Mouse (Mus musculus): ENCODE measurements at regions not wholly inside any gene's neighbourhood (a gene's known extent, or its start where the extent isn't known, plus 50 kb on each side); places are given as distances from the start of the nearest gene placed in this dataset.

DNA sequence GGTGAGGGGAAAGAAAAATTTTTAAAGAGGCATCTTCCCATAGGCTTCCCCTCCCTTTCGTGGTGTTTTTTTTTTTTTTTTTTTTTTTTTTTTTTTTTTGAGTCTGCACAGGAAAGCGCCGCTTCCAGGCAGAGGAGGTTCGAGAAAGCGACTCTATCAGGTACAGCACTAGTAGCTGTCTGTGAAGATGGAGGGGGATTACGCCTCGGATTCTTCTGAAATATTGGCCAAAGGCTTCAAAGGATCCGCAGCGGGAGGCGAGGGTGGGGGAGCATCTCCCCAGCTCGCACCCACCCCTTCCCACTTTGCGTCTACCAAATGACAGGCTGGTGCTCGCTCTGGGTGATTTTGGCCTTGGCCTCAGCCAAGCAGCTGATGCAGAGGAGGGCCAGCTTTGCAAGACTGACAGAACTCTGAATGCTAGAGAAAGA is 419.1 kb upstream of the Ubash3b start:
- TF ChIP-seq GATA1 (IDR thresholded peaks at IDR 0.05; ENCODE audit: borderline replicate concordance, low read length): no peak
- no peak for TF ChIP-seq TAL1 (conservative IDR thresholded peaks at IDR 0.05; ENCODE audit: low read depth, low read length)

Data from G1E (cell line).